Mouse (Mus musculus): ENCODE measurements around the gene Naa15. TPM values are rescaled to one million over a fixed set of nuclear protein-coding genes. Genes with fewer than 3 reads are reported as not detected.
"Not testable (repeated sequence)": the region's sequence is repeated elsewhere in the genome, so short reads cannot be mapped to it uniquely, and the experiment has no call there.

Naa15 gene
- polyA plus RNA-seq, 1 experiment from 2014 or later = 58.3 TPM

GRCm38 (mm10) chr3:51417485-51417884 is 2.5 kb downstream of the Naa15 start:
- H3K4me3 ChIP-seq = peak overlapping the region; percentile 100
- peaks cover 16% of the 10 kb centered on the region for H3K4me1 ChIP-seq
- no peaks in the 10 kb centered on the region for H3K27me3 ChIP-seq (ENCODE audit: insufficient read depth, poor library complexity, severe bottlenecking)
- H3K36me3 ChIP-seq = 0 out of 2 replicates have a peak, but pooled peaks cover 2% of the 10 kb centered on the region
- WGBS = 53% methylated on average over 2 of the region's 2 CpGs
- DNase-seq (ENCODE audit: low spot score) = no peak
- no peaks in the 10 kb centered on the region for H3K9me3 ChIP-seq
- no peak overlapping the region for H3K27ac ChIP-seq

- Histone ChIP-seq H3K36me3 (0 out of 2 replicates have a peak, but pooled peaks cover 2% of the 10 kb centered on the region), H3K27ac (no peak overlapping the region), H3K9me3 (no peaks in the 10 kb centered on the region), H3K4me3 (peak overlapping the region; percentile 100), H3K27me3 (ENCODE audit: insufficient read depth, poor library complexity, severe bottlenecking) (no peaks in the 10 kb centered on the region), H3K4me1 (peaks cover 16% of the 10 kb centered on the region)
- WGBS = 63% methylated on average over 2 of the region's 2 CpGs
- no peak for DNase-seq (ENCODE audit: low spot score)
These were observed 3.0 kb downstream of the Naa15 start for GRCm38 (mm10) chr3:51417966-51418365.

GRCm38 (mm10) chr3:51421921-51422320 is 7.0 kb downstream of the Naa15 start:
- no peak for DNase-seq (ENCODE audit: low spot score)
- Histone ChIP-seq H3K27ac (no peak overlapping the region), H3K36me3 (0 out of 2 replicates have a peak, but pooled peaks cover 2% of the 10 kb centered on the region), H3K9me3 (no peaks in the 10 kb centered on the region), H3K4me3 (no peak overlapping the region), H3K4me1 (peaks cover 8% of the 10 kb centered on the region; the same call in 1 of the 2 replicates), H3K27me3 (ENCODE audit: insufficient read depth, poor library complexity, severe bottlenecking) (no peaks in the 10 kb centered on the region)
- 82% methylated on average over 3 of the region's 3 CpGs for WGBS

GRCm38 (mm10) chr3:51425394-51425793 is 10.4 kb downstream of the Naa15 start:
- Histone ChIP-seq H3K4me3 (no peak overlapping the region), H3K27ac (no peak overlapping the region), H3K4me1 (0 out of 2 replicates have a peak, but pooled peaks cover 2% of the 10 kb centered on the region), H3K9me3 (no peaks in the 10 kb centered on the region), H3K27me3 (ENCODE audit: insufficient read depth, poor library complexity, severe bottlenecking) (no peaks in the 10 kb centered on the region), H3K36me3 (peaks cover 2% of the 10 kb centered on the region; the same call in 1 of the 2 replicates)
- no peak for DNase-seq (ENCODE audit: low spot score)

- not testable (repeated sequence) for H3K27ac ChIP-seq; DNase-seq (ENCODE audit: low spot score); H3K4me1 ChIP-seq; H3K9me3 ChIP-seq; H3K27me3 ChIP-seq (ENCODE audit: insufficient read depth, poor library complexity, severe bottlenecking); H3K4me3 ChIP-seq
- WGBS = 81% methylated on average over 5 of the region's 5 CpGs
- peaks cover 23% of the 10 kb centered on the region for H3K36me3 ChIP-seq
These were observed 19.4 kb downstream of the Naa15 start for GRCm38 (mm10) chr3:51434364-51434763.

- Histone ChIP-seq H3K4me1 (no peaks in the 10 kb centered on the region), H3K9me3 (no peaks in the 10 kb centered on the region), H3K36me3 (peaks cover 27% of the 10 kb centered on the region), H3K27ac (no peak overlapping the region), H3K4me3 (no peak overlapping the region), H3K27me3 (ENCODE audit: insufficient read depth, poor library complexity, severe bottlenecking) (no peaks in the 10 kb centered on the region)
- DNase-seq (ENCODE audit: low spot score) = no peak
- WGBS = 91% methylated on average over 3 of the region's 3 CpGs
These were observed 20.1 kb downstream of the Naa15 start for GRCm38 (mm10) chr3:51434871-51435595.

GRCm38 (mm10) chr3:51468530-51468929 is 53.6 kb downstream of the Naa15 start:
- whole genome bisulfite sequencing = 76% methylated on average over 2 of the region's 2 CpGs
- Histone ChIP-seq H3K9me3 (no peaks in the 10 kb centered on the region), H3K4me1 (no peaks in the 10 kb centered on the region), H3K4me3 (no peak overlapping the region), H3K27me3 (ENCODE audit: insufficient read depth, poor library complexity, severe bottlenecking) (no peaks in the 10 kb centered on the region), H3K27ac (no peak overlapping the region), H3K36me3 (peaks cover 88% of the 10 kb centered on the region)
- DNase-seq (ENCODE audit: low spot score) = no peak

GRCm38 (mm10) chr3:51475706-51476105 is 60.8 kb downstream of the Naa15 start:
- Histone ChIP-seq H3K36me3 (peaks cover 37% of the 10 kb centered on the region), H3K9me3 (no peaks in the 10 kb centered on the region), H3K4me3 (no peak overlapping the region), H3K27ac (no peak overlapping the region), H3K4me1 (no peaks in the 10 kb centered on the region), H3K27me3 (ENCODE audit: insufficient read depth, poor library complexity, severe bottlenecking) (no peaks in the 10 kb centered on the region)
- DNase-seq (ENCODE audit: low spot score) = no peak
- 77% methylated on average over 4 of the region's 4 CpGs for WGBS

GRCm38 (mm10) chr3:51479893-51480292 is 64.9 kb downstream of the Naa15 start:
- DNase-seq (ENCODE audit: low spot score) = no peak
- Histone ChIP-seq H3K4me3 (no peak overlapping the region), H3K36me3 (no peaks in the 10 kb centered on the region), H3K27ac (no peak overlapping the region), H3K9me3 (no peaks in the 10 kb centered on the region), H3K27me3 (ENCODE audit: insufficient read depth, poor library complexity, severe bottlenecking) (no peaks in the 10 kb centered on the region), H3K4me1 (peaks cover 9% of the 10 kb centered on the region)
- WGBS = 32% methylated on average over 2 of the region's 2 CpGs

GRCm38 (mm10) chr3:51481059-51481458 is 66.1 kb downstream of the Naa15 start:
- Histone ChIP-seq H3K4me1 (peaks cover 16% of the 10 kb centered on the region), H3K9me3 (no peaks in the 10 kb centered on the region), H3K27ac (no peak overlapping the region), H3K27me3 (ENCODE audit: insufficient read depth, poor library complexity, severe bottlenecking) (no peaks in the 10 kb centered on the region), H3K36me3 (no peaks in the 10 kb centered on the region), H3K4me3 (no peak overlapping the region)
- DNase-seq (ENCODE audit: low spot score) = no peak

GRCm38 (mm10) chr3:51481881-51482280 is 66.9 kb downstream of the Naa15 start:
- H3K9me3 ChIP-seq = no peaks in the 10 kb centered on the region
- no peak for DNase-seq (ENCODE audit: low spot score)
- 58% methylated on average over 3 of the region's 3 CpGs for WGBS
- H3K27me3 ChIP-seq (ENCODE audit: insufficient read depth, poor library complexity, severe bottlenecking) = no peaks in the 10 kb centered on the region
- H3K27ac ChIP-seq = no peak overlapping the region
- H3K4me1 ChIP-seq = peaks cover 16% of the 10 kb centered on the region
- H3K36me3 ChIP-seq = peaks cover 4% of the 10 kb centered on the region; the same call in 1 of the 2 replicates
- no peak overlapping the region for H3K4me3 ChIP-seq

GRCm38 (mm10) chr3:51482781-51483180 is 67.8 kb downstream of the Naa15 start:
- H3K27me3 ChIP-seq (ENCODE audit: insufficient read depth, poor library complexity, severe bottlenecking) = no peaks in the 10 kb centered on the region
- peaks cover 4% of the 10 kb centered on the region; the same call in 1 of the 2 replicates for H3K36me3 ChIP-seq
- H3K27ac ChIP-seq = peak overlapping the region; percentile 98
- DNase-seq (ENCODE audit: low spot score) = no peak
- H3K9me3 ChIP-seq = no peaks in the 10 kb centered on the region
- H3K4me3 ChIP-seq = peak overlapping the region; percentile 71
- 67% methylated on average over 3 of the region's 3 CpGs for WGBS
- H3K4me1 ChIP-seq = peaks cover 16% of the 10 kb centered on the region

GRCm38 (mm10) chr3:51483741-51484359 is 68.9 kb downstream of the Naa15 start, which contains the start of gene Rab33b:
TSS of gene Rab33b (plus strand) at chr3:51483920.
- H3K4me1 ChIP-seq = peaks cover 16% of the 10 kb centered on the region
- WGBS = under 1% methylated on average over 70 of the region's 70 CpGs

More at GRCm38 (mm10) chr3:51483741-51484359, 68.9 kb downstream of the Naa15 start, which contains the start of gene Rab33b:
- peak; percentile 99 for DNase-seq (ENCODE audit: low spot score)
- peaks cover 6% of the 10 kb centered on the region; the same call in 1 of the 2 replicates for H3K36me3 ChIP-seq
- peak within 1 kb of the TSS; percentile 71 for H3K4me3 ChIP-seq
- no peaks in the 10 kb centered on the region for H3K27me3 ChIP-seq (ENCODE audit: insufficient read depth, poor library complexity, severe bottlenecking)
- peak within 1 kb of the TSS; percentile 98 for H3K27ac ChIP-seq
- no peaks in the 10 kb centered on the region for H3K9me3 ChIP-seq

All from heart, embryonic 10.5 days (tissue).